Mouse (Mus musculus) hindbrain, embryonic 13.5 days (tissue): ENCODE results near the gene Rad21l. TPM values are rescaled to one million over a fixed set of nuclear protein-coding genes. Genes with fewer than 3 reads are reported as not detected.

Experiments used
- ATAC-seq: fragments of 200-750 bp; cut with Nextera tagmentation; 2 replicates; pipeline ENCODE4 v1.8.0; 2017; ENCODE audit warnings: moderate TSS enrichment; ENCODE audit not compliant: low FRiP score
- H3K27ac ChIP-seq: fragments of 300-500 bp; sonication (generic); 2 replicates; pipeline ENCODE4 v1.5.1; 2015; ENCODE audit warnings: inconsistent platforms, mild to moderate bottlenecking, moderate library complexity
- H3K27me3 ChIP-seq: fragments of 300-500 bp; sonication (generic); 2 replicates; pipeline ENCODE4 v1.6.1; 2015; ENCODE audit warnings: mild to moderate bottlenecking, inconsistent platforms
- H3K36me3 ChIP-seq: fragments of 300-500 bp; sonication (generic); 2 replicates; pipeline ENCODE4 v1.6.1; 2015; ENCODE audit warnings: mild to moderate bottlenecking, inconsistent platforms
- H3K4me1 ChIP-seq: fragments of 300-500 bp; sonication (generic); replicated peaks from 2 replicates; pipeline ENCODE4 v1.6.1; 2015; ENCODE audit warnings: inconsistent platforms
- H3K4me2 ChIP-seq: fragments of 300-500 bp; sonication (generic); 2 replicates; pipeline ENCODE4 v1.6.1; 2015; ENCODE audit warnings: inconsistent platforms, mild to moderate bottlenecking, moderate library complexity
- H3K4me3 ChIP-seq: fragments of 300-500 bp; sonication (generic); 2 replicates; pipeline ENCODE4 v1.5.1; 2015; ENCODE audit warnings: mild to moderate bottlenecking, inconsistent platforms
- H3K9ac ChIP-seq: fragments of 300-500 bp; sonication (generic); 2 replicates; pipeline ENCODE4 v1.6.1; 2015; ENCODE audit warnings: mild to moderate bottlenecking, inconsistent platforms
- H3K9me3 ChIP-seq: fragments of 300-500 bp; sonication (generic); 2 replicates; pipeline ENCODE4 v1.6.1; 2016; ENCODE audit warnings: inconsistent platforms
- WGBS: fragments of 180-500 bp; shearing (Covaris S2); methylation state at CpG from one replicate; pipeline ENCODE4 v1.1.7; 2015; 5-methylcytosine and 5-hydroxymethylcytosine counted together
- polyA plus RNA-seq: library from polyadenylated mRNA; unstranded; fragments of >200 nt; fragmentation: Nextera tagmentation; extraction: Ambion mirVana; gene quantifications from 2 replicates; pipeline ENCODE4 v1.2.1, GENCODE M21; 2015

The Rad21l gene
- 0.19 TPM in 1 of 2 replicates, not detected in the other for polyA plus RNA-seq

- WGBS: 81% methylated on average over 3 of the region's 3 CpGs
- Histone ChIP-seq H3K4me1 (peaks cover 7% of the 10 kb centered on the region), H3K27ac (no peak within 1 kb of the TSS), H3K4me3 (no peak within 1 kb of the TSS), H3K4me2 (no peak within 1 kb of the TSS), H3K9me3 (no peaks in the 10 kb centered on the region), H3K9ac (no peak within 1 kb of the TSS), H3K27me3 (peaks cover 8% of the 10 kb centered on the region), H3K36me3 (no peaks in the 10 kb centered on the region)
- ATAC-seq: no peak
Observed at GRCm38 (mm10) chr2:151668433-151668832, at the start of gene Rad21l. Gene Rad21l, minus strand, starts transcription at chr2:151668533.

DNA sequence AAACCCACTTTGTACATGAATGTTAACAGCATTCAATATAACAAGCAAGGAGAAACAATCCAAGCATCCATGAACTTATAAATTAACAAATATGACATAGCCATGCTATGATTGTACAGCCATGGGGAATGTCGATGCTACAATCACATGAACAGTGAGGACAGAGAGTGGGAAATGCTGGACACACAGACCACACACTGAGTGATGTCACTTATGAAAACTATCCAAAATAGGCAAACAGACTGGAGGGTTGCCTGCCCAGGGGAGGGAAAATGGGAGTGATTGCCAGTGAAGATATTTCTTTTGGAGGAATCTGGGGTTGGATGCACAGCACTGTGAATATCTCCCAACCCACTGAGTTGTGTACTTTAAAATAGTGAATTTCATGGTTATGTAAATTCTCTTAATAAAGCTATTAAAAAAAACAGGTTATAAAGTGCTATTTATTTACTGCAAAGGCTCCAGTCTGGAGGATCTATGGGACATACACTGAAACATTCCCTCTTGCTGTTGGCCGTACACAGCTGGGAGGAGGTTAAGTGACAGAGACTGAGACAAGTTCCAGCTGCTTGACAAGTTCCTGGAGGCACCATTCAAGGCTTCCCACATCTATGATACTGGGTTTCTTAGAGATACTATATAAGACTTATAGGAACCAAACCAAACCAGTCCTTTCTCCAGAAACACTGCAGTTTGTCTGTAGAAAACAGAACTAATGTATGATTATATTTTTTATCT lies 48.2 kb upstream of the Rad21l start:
- Histone ChIP-seq H3K27ac (no peak overlapping the region), H3K36me3 (peaks cover 75% of the 10 kb centered on the region)
- no peak for ATAC-seq

GRCm38 (mm10) chr2:151715526-151715925 lies 47.2 kb upstream of the Rad21l start:
- no peak overlapping the region for H3K9ac ChIP-seq
- no peak for ATAC-seq
- H3K36me3 ChIP-seq: peaks cover 74% of the 10 kb centered on the region
- no peak overlapping the region for H3K27ac ChIP-seq
- H3K4me3 ChIP-seq: no peak overlapping the region
- no peaks in the 10 kb centered on the region for H3K27me3 ChIP-seq
- H3K4me2 ChIP-seq: no peak overlapping the region
- 91% methylated on average over 4 of the region's 4 CpGs for WGBS
- H3K4me1 ChIP-seq: no peaks in the 10 kb centered on the region
- H3K9me3 ChIP-seq: no peaks in the 10 kb centered on the region

More for the DNA sequence above, 48.2 kb upstream of the Rad21l start:
- H3K4me3 ChIP-seq: no peak overlapping the region
- no peaks in the 10 kb centered on the region for H3K27me3 ChIP-seq
- whole genome bisulfite sequencing: 99% methylated on average over 2 of the region's 2 CpGs
- no peak overlapping the region for H3K4me2 ChIP-seq
- no peaks in the 10 kb centered on the region for H3K9me3 ChIP-seq
- H3K9ac ChIP-seq: no peak overlapping the region
- no peaks in the 10 kb centered on the region for H3K4me1 ChIP-seq

GRCm38 (mm10) chr2:151712647-151713046 lies 44.3 kb upstream of the Rad21l start:
- WGBS: 42% methylated on average over 3 of the region's 3 CpGs
- Histone ChIP-seq H3K36me3 (peaks cover 58% of the 10 kb centered on the region), H3K9me3 (no peaks in the 10 kb centered on the region), H3K27ac (no peak overlapping the region), H3K4me3 (no peak overlapping the region), H3K27me3 (no peaks in the 10 kb centered on the region), H3K4me1 (no peaks in the 10 kb centered on the region), H3K9ac (no peak overlapping the region), H3K4me2 (no peak overlapping the region)
- ATAC-seq: no peak

DNA sequence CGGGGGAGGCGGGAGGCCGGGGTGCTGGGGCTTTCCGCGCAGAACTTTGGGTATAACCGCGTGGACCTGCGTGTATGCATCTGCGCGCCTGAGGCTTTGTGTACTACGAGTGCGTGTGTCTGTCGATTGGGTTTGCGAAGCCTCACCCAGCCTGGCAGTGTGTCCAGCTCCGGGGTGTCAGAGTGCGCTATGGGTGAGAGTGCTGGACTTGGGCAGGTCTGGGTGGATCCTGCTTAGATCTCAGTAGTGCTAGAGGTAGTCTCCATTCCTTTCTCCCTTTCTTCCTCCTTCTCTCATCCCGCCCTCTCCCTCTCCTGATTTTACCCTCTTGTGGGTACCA lies 34.5 kb upstream of the Rad21l start:
- Histone ChIP-seq H3K27ac (peak overlapping the region; percentile 83), H3K4me1 (peaks cover 33% of the 10 kb centered on the region), H3K9ac (peak overlapping the region; percentile 94), H3K36me3 (peaks cover 24% of the 10 kb centered on the region), H3K4me2 (peak overlapping the region; percentile 90), H3K4me3 (peak overlapping the region; percentile 85), H3K27me3 (peaks cover 19% of the 10 kb centered on the region; the same call in 1 of the 2 replicates), H3K9me3 (no peaks in the 10 kb centered on the region)
- 1% methylated on average over 17 of the region's 17 CpGs for WGBS
- peak; percentile 57 for ATAC-seq

DNA sequence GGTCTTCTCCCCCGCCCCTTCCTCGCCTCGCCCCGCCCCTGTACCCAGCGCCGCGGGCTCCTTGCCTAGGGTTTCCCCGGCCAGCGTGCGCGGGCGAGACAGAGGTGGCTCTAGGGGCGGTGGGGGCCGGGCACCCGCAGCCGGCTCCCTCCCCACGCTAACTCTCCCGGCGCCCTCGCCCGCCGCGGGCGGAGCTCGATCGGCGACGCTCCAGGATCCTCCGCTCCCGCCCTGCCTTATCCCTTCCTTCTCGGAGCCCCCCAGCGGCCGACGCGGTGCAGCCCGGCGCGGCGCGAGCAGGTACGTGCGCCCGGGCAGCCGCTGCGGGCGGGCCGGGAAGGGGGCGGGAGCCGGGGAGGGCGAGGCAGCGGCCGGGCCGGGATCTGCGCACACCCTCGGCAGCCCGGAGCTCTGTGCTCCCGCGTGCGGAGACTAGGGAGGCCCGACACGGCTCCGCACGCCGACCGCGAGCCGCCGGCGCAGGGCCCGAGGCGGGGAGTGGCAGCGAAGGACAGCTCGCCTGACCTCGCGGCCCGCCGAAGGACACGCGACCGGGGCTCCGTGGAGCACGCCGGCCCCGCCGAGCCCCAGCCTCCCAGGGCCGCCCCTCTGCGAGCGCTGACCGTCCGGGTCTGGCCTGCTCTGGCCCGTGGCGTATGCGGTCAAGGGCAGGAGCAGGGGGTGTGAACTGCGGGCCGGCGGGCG lies 34.0 kb upstream of the Rad21l start:
- peak overlapping the region; percentile 83 for H3K27ac ChIP-seq
- H3K36me3 ChIP-seq: peaks cover 19% of the 10 kb centered on the region
- peaks cover 33% of the 10 kb centered on the region for H3K4me1 ChIP-seq
- H3K4me2 ChIP-seq: peak overlapping the region; percentile 90
- peak overlapping the region; percentile 85 for H3K4me3 ChIP-seq
- H3K9me3 ChIP-seq: no peaks in the 10 kb centered on the region
- peak; percentile 86 for ATAC-seq
- WGBS: under 1% methylated on average over 69 of the region's 97 CpGs
- H3K27me3 ChIP-seq: peaks cover 19% of the 10 kb centered on the region; the same call in 1 of the 2 replicates
- peak overlapping the region; percentile 94 for H3K9ac ChIP-seq

DNA sequence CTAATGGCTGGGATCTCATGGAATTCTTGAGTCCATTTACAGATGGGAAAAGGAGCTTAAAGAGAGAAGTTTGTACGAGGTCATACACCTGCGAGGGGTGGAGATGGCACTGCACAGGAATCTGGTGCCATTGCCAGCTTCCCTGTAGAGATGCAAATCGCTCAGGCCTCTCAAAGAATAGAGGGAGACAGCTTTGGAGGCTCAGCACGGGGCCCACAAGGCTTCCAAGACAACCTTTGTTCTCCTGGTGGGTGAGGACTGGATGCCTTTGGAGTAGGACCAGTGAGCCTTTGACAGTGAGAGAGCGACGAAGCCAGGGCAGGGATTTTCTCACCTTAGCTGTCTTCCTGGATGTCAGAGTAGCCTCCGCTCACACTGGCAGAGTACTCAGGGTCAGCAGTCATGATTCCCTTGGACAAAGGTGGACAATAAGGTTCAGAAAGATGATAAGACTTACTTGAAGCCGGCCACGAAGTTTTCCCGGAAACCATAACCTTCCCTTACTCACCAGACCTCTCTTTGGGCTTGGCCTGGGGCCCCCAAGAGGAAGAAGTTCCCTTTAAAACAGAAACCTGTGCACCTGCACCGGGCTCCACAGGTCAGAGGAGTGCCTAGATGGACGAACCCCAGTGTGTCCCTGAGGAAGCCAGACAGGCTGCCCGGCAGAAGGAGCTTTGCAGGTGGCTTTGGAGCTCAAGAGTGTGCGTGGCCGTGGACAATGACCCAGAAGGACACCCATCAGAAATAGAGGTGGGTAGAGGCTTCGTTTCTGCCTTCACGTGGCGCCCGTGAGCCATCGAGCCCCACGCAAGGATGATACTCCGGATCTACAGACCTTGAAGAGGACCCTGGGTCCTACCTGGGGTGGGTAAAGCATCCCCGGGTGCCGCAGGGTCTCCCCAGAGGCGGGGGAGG lies 33.2 kb upstream of the Rad21l start, which contains the start of gene Tmem74b:
Gene Tmem74b, plus strand, starts transcription at position 778 of the 915 bp plus-strand sequence.
- Histone ChIP-seq H3K4me2 (peak within 1 kb of the TSS; percentile 90), H3K36me3 (peaks cover 11% of the 10 kb centered on the region), H3K4me1 (peaks cover 33% of the 10 kb centered on the region), H3K4me3 (peak within 1 kb of the TSS; percentile 85), H3K27ac (peak within 1 kb of the TSS; percentile 83), H3K9ac (peak within 1 kb of the TSS; percentile 94), H3K27me3 (peaks cover 19% of the 10 kb centered on the region; the same call in 1 of the 2 replicates), H3K9me3 (no peaks in the 10 kb centered on the region)
- no peak for ATAC-seq
- 3% methylated on average over 24 of the region's 25 CpGs for WGBS

DNA sequence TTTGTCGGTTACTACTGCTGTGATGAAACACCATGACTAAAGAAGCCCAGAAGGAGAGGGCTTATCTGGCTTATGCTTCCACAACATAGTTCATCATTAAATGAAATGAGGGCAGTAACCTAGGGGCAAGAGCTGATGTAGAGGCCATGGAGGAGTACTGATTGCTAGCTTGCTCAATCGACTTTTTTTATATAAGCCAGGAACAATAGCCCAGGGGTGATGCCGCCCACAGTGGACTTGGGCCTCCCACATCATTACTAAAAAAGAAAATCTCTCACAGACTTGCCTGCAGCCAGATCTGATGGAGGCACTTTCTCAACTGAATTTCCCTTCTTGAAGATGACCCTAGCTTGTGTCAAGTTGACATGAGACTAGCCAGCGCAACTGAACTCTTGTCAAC lies 14.6 kb upstream of the Rad21l start:
- no peaks in the 10 kb centered on the region for H3K27me3 ChIP-seq
- no peak overlapping the region for H3K9ac ChIP-seq
- no peaks in the 10 kb centered on the region for H3K9me3 ChIP-seq
- 88% methylated on average over 4 of the region's 4 CpGs for WGBS
- no peak overlapping the region for H3K4me2 ChIP-seq
- H3K27ac ChIP-seq: no peak overlapping the region
- H3K4me3 ChIP-seq: no peak overlapping the region
- H3K4me1 ChIP-seq: no peaks in the 10 kb centered on the region
- no peak for ATAC-seq
- no peaks in the 10 kb centered on the region for H3K36me3 ChIP-seq

- WGBS: 60% methylated on average over 3 of the region's 3 CpGs
- no peak overlapping the region for H3K4me3 ChIP-seq
- ATAC-seq: peak; percentile 86; the same call in 1 of the 2 replicates
- no peak overlapping the region for H3K4me2 ChIP-seq
- no peaks in the 10 kb centered on the region for H3K36me3 ChIP-seq
- H3K4me1 ChIP-seq: no peaks in the 10 kb centered on the region
- H3K27me3 ChIP-seq: no peaks in the 10 kb centered on the region
- H3K9me3 ChIP-seq: no peaks in the 10 kb centered on the region
- no peak overlapping the region for H3K9ac ChIP-seq
- H3K27ac ChIP-seq: no peak overlapping the region
Observed at GRCm38 (mm10) chr2:151682357-151682756, 14.0 kb upstream of the Rad21l start.

DNA sequence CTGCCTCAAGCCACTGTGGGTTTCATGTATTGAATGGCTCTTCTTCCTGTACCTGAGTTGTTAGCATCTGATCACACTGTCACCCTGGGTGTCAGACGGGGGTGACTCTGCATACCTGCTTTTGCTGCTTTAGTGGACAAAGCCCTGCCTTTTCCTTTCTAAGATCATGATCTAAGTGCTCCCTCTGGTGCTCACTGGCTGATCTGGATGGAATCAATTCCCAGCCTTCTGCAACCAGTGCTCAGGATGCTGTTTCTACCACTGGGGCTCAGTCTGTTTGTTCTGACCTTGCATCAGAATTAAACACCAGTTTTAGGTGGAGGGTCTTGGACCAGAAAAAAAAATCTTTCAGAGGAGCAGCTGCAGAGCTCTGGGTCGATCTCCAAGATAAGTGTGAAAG lies 7.9 kb upstream of the Rad21l start:
- Histone ChIP-seq H3K9ac (no peak overlapping the region), H3K27ac (no peak overlapping the region), H3K9me3 (no peaks in the 10 kb centered on the region), H3K36me3 (no peaks in the 10 kb centered on the region), H3K27me3 (0 out of 2 replicates have a peak, but pooled peaks cover 7% of the 10 kb centered on the region), H3K4me1 (no peaks in the 10 kb centered on the region), H3K4me3 (no peak overlapping the region), H3K4me2 (no peak overlapping the region)
- ATAC-seq: 0 out of 2 replicates have a peak, but pooled peaks have one; percentile 68
- WGBS: 59% methylated on average over 2 of the region's 2 CpGs

GRCm38 (mm10) chr2:151670968-151671329 lies 2.6 kb upstream of the Rad21l start:
- Histone ChIP-seq H3K4me2 (no peak overlapping the region), H3K27me3 (peaks cover 15% of the 10 kb centered on the region), H3K9ac (no peak overlapping the region), H3K4me3 (no peak overlapping the region), H3K36me3 (no peaks in the 10 kb centered on the region), H3K27ac (no peak overlapping the region), H3K9me3 (no peaks in the 10 kb centered on the region), H3K4me1 (peaks cover 7% of the 10 kb centered on the region)
- 59% methylated on average over 1 of the region's 1 CpGs for WGBS
- peak; percentile 57; the same call in 1 of the 2 replicates for ATAC-seq
